Mouse (Mus musculus): ENCODE results near the gene Cdk15.

Cdk15 gene

GRCm38 (mm10) chr1:59370355-59370950 lies 113.7 kb downstream of the Cdk15 start:
- in situ Hi-C loops (cut with MboI, MseI) = no loop called here

DNA sequence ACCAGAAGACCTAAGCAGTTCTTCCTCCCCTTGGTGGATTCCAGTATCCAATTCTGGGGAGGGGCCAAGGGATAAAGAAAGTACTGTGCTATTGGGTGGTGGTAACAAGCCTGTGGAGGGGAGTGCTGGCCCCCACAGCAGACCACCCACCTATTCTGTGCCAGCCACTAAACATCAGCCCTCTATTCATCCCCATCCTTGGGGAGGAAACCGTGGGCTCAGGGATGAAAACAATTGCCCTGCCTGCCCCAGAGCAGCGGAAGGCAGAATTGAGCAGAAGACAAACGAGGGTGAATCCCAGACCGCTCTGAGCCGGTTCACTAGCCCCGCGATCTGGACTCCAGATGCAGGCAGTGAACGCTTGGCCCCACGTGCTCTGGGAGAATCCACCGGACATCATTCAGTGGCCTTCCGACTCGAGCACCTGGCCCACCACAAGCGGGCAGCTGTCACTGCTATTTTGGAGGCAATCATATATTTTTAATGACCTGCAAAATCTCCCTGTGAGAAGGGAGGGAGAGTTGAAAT lies 119.4 kb downstream of the Cdk15 start:
- in situ Hi-C loops (cut with MboI, MseI) = no loop called here

DNA sequence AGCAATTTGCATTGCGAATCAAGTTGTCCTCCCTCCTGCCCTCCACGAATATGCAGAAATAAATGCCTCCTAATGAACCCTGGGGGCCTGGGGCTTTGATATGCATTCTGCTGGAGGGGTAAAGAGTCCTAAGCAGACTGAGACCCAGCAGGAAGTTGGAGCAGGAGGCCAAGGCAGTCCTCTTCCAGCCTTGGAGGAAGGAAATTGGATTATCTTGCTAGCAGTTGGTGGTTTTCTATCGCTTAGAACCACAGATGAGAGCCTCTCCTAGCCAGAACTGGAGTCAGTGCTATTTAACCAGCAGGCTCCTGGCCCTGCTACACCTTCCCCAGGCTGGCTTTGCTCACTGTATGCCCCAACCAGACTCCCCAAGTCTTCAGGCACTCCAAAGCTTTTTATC lies 119.9 kb downstream of the Cdk15 start:
- in situ Hi-C loops (cut with MboI, MseI) = no loop called here

DNA sequence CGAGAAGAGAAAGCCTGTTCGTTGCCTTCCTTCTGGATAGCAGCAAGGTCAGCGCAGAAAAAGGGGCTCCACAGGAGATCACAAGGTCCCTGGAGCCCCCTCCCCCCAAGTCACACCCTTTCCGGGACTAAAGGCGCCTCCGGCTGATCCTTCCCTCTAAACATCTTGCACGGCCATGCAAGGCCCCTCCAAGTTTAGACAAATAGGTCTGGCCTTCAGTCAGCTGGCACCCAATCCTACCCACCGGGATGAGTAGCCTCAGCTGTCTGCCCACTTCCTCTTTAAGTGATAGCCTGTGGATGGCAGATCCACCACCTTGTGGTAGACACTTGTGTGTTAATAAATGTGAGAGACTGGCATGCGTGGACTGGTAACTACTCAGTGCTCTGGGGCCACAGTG lies 120.6 kb downstream of the Cdk15 start:
- in situ Hi-C loops (cut with MboI, MseI) = no loop called here

DNA sequence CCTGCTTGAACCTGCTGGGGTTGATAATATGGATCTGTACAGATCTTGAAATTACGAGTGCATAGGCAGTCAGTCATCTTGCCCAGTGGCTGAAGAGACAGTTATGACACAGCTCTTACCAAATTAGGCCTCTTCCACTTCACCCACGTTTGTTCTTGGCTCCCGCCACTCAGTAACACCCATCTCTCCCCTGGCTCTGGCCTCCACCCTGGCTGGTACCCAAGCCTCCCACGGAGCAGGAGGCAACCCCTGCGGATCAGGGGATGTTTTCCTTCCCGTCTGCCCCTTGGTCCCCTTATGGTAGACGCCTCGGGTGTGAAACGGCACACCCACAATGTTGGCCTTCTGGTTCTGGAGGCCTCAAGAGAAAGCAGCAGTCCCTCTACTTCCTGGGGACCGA lies 124.2 kb downstream of the Cdk15 start:
- in situ Hi-C loops (cut with MboI, MseI) = no loop called here

DNA sequence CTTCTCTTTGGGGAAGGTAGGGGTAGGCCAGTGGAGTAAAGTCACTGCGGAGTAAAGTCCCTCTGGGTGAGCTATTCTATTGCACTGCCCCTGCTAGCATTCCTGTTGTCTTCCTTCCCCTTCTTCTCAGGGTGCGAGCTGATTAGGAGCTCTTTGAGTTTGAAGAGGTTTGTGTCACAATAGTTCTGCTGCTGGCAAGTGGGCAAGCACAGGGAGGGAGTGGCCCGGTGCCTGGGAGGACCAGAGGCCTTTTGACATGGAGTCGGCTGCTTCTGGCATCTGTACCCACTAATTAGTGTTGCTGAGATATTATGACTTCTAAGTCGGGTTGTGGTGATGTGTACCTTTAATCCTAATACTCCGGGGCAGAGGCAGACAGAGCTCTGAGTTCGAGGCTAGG lies 124.8 kb downstream of the Cdk15 start:
- in situ Hi-C loops (cut with MboI, MseI) = no loop called here

DNA sequence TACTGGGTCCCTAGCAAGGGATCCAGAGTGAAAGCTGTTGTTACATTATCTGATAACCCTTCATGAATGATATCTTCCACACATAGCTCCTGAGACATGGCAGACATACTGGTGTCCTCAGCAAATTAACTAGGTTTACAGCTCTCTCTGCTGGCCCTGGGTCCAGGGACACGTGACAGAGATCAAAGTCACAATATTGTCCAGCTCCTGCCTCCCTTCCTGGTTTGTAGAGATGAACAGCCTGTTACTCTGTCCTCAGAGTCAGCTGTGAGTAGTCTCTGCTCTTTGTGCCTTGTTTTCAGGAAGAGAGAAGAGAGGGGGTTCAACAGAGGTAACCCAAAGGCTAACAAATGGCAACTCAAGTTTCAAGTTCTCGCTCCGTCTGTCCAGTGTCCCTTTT lies 125.8 kb downstream of the Cdk15 start:
- in situ Hi-C loops (cut with MboI, MseI) = no loop called here

DNA sequence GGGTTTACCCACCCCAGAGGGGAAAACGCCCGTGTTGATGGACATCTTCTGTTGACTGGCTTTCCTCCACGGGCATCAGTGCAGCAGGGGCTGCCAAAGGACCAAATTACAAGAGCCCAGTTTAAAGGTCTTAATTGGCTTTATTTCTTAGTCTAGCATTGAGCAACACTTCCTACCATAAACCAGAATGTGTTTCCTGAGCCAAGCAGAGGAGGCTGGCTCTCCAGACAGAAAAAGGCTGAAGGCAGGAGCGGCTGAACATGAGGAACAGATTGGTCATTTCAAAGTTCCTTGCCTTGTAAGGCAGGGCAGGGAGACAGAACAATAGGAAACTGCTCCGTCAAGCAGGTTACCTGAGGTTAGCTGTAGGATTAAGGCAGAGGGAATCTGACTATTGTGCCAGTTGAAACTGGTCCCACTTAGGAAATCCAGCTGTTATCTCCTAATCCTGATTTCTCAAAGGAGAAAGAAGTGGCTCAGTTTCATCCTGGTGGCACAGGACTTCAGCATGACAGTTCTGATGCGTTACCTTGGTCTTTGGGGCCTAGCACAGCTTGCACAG lies 126.4 kb downstream of the Cdk15 start:
- in situ Hi-C loops (cut with MboI, MseI) = no loop called here

DNA sequence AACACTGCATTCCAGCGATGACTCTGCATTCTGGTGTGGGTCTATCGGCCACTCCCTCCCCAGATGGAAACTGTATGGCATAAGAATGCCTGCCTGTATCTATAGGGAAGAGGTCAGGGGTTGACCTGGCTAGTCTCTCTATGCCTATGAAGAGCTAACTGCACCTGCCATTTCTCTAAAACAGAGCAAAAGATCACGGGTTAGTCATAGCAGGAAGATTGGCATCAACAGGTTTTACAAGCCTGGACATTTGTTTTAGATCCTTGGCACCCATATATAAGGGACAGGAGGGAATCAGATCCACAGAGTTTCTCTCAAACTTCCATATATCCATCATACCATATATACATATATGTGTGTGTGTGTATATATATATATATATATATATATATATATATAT lies 127.7 kb downstream of the Cdk15 start:
- in situ Hi-C loops (cut with MboI, MseI) = no loop called here

- in situ Hi-C loops (cut with MboI, MseI) = no loop called here
Observed at GRCm38 (mm10) chr1:59385641-59386040, 128.9 kb downstream of the Cdk15 start.

DNA sequence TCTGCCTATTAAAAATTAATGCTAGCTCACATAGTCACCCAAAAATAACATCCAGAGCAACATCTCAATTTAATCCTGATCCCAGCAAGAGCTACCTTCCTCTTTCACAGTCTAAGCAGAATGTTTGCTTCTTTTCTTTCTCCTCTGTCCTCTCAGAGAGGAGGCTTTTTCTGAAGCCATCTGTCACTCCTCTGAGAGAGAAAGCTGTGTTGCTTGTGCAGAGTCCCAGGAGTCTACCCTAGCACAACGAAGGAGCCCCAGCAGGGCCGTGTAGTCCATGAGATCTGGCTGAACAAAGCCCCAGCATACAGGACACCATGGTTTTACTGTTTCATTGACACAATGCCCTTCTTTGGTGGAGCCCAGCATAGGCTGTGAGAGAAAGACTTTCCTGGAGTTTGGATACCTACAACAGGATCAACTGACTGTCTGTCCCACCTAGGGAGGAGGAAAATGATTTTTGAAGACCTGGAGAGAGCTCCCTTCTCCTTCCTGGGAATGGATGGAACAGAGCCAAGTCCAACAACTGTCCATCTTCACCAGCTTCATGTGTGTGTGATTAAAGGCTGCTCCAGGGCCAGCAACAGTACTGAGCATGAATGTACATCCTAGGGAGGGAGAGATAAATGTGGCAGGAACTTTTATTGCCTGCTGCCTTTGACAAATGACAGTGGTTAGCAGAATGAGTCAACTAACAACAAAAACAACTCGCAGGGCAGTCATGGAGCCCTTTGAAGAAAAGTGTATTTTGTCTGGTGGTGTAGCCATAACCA lies 131.0 kb downstream of the Cdk15 start:
- in situ Hi-C loops (cut with MboI, MseI) = no loop called here

DNA sequence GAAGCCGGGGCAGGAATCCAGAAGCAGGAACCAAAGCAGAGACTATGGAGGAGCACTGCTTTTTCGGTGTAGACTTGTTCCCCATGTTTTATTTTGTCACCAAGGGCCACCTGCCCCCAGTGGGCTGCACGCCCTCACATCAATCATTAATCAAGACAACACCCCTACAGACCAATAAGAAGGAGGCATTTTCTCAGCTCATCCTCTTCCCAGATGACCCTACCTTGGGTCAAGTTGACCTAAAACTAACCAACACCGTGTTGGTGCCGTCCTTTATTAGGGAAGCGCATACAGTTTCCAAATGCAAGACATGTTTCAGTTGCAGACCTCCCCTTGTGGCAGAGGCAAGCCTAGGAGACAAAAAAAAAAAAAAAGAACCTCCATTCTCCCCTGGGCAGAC lies 132.5 kb downstream of the Cdk15 start:
- in situ Hi-C loops (cut with MboI, MseI) = no loop called here

- in situ Hi-C loops (cut with MboI, MseI) = no loop called here
Observed at GRCm38 (mm10) chr1:59391736-59392135, 135.0 kb downstream of the Cdk15 start.

DNA sequence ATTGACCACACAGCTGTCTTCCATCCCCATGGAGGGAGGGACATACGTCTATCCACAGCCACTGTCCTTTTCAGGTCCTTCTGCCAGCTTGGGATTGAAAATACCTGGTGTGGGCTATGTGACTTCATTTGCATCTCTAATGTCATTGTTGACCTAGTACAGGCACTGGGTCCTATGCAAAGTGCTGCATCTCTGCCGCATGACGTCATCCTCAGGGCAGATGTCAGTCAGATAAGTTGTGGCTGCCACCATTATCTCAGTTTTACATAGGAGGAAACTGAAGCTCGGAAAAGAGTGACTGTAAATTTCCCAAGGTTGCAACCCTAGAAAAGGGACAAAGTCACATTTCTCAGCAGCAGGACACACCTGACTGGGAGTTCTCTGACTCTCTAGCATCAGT lies 137.4 kb downstream of the Cdk15 start:
- in situ Hi-C loops (cut with MboI, MseI) = no loop called here

DNA sequence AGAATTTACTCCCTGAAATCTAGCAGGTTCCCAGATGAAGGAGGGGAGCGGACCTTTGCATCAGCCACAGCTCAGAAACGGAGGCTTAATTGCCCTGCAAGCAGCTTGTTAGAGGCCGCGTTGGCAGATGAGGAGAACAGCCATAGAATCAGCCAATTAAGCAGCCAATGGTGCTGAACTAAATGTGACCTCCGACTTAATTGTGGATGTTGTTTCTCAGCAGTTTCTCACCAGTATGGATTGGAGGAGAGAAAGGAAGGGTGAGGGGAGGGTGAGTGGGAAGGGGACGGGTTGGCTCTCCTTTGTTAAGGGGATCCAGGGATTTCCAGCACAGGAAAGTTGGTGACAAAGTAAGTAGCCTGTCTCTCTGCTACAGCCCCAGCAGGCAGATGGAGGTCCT lies 137.9 kb downstream of the Cdk15 start:
- in situ Hi-C loops (cut with MboI, MseI) = no loop called here

DNA sequence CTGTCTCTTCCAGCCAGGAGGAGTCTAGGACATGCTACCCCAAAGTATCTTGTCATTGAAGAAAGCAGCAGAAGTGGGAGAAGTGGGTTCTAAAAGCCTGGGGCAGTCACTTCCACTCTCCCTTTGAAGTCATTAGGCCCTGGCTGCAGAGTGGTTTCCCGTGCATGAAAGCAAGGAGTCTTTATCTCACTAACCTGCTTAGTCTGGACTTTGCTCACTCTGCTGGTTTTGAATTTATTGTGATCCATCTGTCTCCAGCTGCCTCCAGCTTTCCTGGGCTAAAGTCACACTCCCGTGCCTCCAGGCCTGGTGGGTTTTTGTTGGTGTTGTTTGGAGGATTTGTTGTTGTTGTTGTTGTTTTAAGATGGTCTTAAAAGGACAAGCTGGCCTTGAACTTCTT lies 139.3 kb downstream of the Cdk15 start:
- in situ Hi-C loops (cut with MboI, MseI) = no loop called here

- in situ Hi-C loops (cut with MboI, MseI) = no loop called here
Observed at GRCm38 (mm10) chr1:59399554-59400325, 143.0 kb downstream of the Cdk15 start.

DNA sequence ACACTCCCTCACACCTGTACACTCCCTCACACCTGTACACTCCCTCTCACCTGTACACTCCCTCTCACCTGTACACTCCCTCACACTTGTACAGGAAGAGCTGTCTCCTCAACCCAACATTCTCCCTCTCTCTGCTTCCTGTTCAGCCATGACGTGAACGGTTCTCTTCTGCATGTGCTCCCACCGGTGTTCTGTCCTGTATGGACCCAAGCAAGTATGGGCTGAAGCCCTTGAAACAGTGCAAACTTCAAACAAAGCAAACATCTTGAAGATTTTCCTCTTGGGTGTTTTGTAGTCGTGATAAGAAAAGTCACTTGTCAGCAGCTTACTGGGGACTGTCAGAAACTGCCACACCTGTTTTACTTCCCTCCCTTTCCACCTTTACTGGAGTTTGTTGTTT lies 144.5 kb downstream of the Cdk15 start:
- in situ Hi-C loops (cut with MboI, MseI) = no loop called here
